Mouse (Mus musculus): Measurements from ENCODE around the gene Fam222b. TPM values are rescaled to one million over a fixed set of nuclear protein-coding genes. Genes with fewer than 3 reads are reported as not detected.

Fam222b gene
- polyA plus RNA-seq, 1 experiment from 2014 or later, result 13.3 TPM

- H3K9me3 ChIP-seq (replicated peaks; ENCODE audit: low read length), result no peaks in the 10 kb centered on the region
- H3K4me2 ChIP-seq (ENCODE audit: low read length), result no peak overlapping the region
- no peak overlapping the region for H3K4me3 ChIP-seq (replicated peaks; ENCODE audit: low read depth, low read length)
- ATAC-seq (replicated peaks; ENCODE audit: low FRiP score, low read depth) (no peak), DNase-seq (ENCODE audit: low spot score) (no peak)
- no peaks in the 10 kb centered on the region for H3K4me1 ChIP-seq (replicated peaks; ENCODE audit: insufficient read depth, low read length)
- H3K36me3 ChIP-seq (ENCODE audit: insufficient read depth, low read length), result peaks cover 14% of the 10 kb centered on the region
- H3K27me3 ChIP-seq (ENCODE audit: insufficient read depth, low read length), result no peaks in the 10 kb centered on the region
- H3K9ac ChIP-seq (ENCODE audit: low read depth, low read length), result no peak overlapping the region
- TF ChIP-seq CTCF (IDR thresholded peaks at IDR 0.05; ENCODE audit: low read depth), result no peak
- WGBS, result 72% methylated on average over 1 of the region's 1 CpGs
- H3K27ac ChIP-seq, result no peak overlapping the region
These were observed 31.9 kb upstream of the Fam222b start for GRCm38 (mm10) chr11:78062563-78062962.

- H3K4me2 ChIP-seq (ENCODE audit: low read length), result no peak overlapping the region
- H3K27me3 ChIP-seq (ENCODE audit: insufficient read depth, low read length), result no peaks in the 10 kb centered on the region
- ATAC-seq (replicated peaks; ENCODE audit: low FRiP score, low read depth) (no peak), DNase-seq (ENCODE audit: low spot score) (no peak)
- H3K9ac ChIP-seq (ENCODE audit: low read depth, low read length), result no peak overlapping the region
- no peak overlapping the region for H3K27ac ChIP-seq
- H3K9me3 ChIP-seq (replicated peaks; ENCODE audit: low read length), result no peaks in the 10 kb centered on the region
- no peaks in the 10 kb centered on the region for H3K4me1 ChIP-seq (replicated peaks; ENCODE audit: insufficient read depth, low read length)
- no peak overlapping the region for H3K4me3 ChIP-seq (replicated peaks; ENCODE audit: low read depth, low read length)
- no peaks in the 10 kb centered on the region for H3K36me3 ChIP-seq (ENCODE audit: insufficient read depth, low read length)
- no peak for TF ChIP-seq CTCF (IDR thresholded peaks at IDR 0.05; ENCODE audit: low read depth)
- 54% methylated on average over 2 of the region's 2 CpGs for WGBS
These were observed 28.6 kb upstream of the Fam222b start for GRCm38 (mm10) chr11:78065906-78066305.

DNA sequence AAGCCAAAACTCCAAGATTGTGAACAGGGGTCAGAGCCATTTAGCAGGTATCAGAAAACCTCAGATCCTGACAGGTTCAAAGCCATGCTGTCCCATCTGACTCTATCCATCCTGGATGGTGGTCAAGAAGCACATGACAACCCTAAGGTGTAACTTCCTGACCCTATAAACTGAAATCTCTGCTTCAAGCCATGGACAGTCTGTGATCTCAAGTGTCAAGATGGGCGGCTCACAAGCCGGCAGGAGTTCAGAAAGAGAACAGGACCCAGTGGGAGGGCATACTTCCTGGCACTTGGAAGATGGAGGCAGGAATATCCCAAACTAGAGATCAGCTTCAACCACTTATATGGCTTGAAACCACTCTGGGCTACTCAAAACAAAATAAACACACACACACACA, 27.8 kb upstream of the Fam222b start:
- Histone ChIP-seq H3K36me3 (ENCODE audit: insufficient read depth, low read length) (no peaks in the 10 kb centered on the region), H3K9me3 (replicated peaks; ENCODE audit: low read length) (no peaks in the 10 kb centered on the region), H3K27ac (no peak overlapping the region), H3K4me2 (ENCODE audit: low read length) (no peak overlapping the region), H3K27me3 (ENCODE audit: insufficient read depth, low read length) (no peaks in the 10 kb centered on the region), H3K4me1 (replicated peaks; ENCODE audit: insufficient read depth, low read length) (no peaks in the 10 kb centered on the region), H3K4me3 (replicated peaks; ENCODE audit: low read depth, low read length) (no peak overlapping the region), H3K9ac (ENCODE audit: low read depth, low read length) (no peak overlapping the region)
- no peak for TF ChIP-seq CTCF (IDR thresholded peaks at IDR 0.05; ENCODE audit: low read depth)
- ATAC-seq (replicated peaks; ENCODE audit: low FRiP score, low read depth) (no peak), DNase-seq (ENCODE audit: low spot score) (no peak)
- WGBS, result 49% methylated on average over 2 of the region's 2 CpGs

DNA sequence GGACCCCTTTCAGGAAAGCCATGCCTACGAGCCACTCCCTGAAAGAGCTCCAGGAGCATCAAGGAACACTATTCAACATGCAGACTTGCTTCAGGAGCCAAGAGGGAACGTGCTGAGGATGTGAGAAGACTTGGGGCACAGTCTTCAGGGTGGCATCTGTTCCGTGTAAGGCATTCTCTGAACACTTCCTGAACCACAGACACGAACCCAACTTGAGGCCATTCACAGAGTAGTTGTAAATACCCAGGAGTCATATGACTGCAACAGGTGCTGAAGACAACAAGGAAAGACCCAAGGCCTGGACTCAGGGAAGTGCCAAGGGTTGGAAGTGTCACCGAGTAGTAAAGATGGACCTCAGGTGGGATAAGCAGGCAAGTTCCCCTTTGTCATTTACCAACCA, 26.9 kb upstream of the Fam222b start:
- WGBS, result 62% methylated on average over 5 of the region's 5 CpGs
- Histone ChIP-seq H3K4me1 (replicated peaks; ENCODE audit: insufficient read depth, low read length) (no peaks in the 10 kb centered on the region), H3K36me3 (ENCODE audit: insufficient read depth, low read length) (no peaks in the 10 kb centered on the region), H3K27me3 (ENCODE audit: insufficient read depth, low read length) (no peaks in the 10 kb centered on the region), H3K9ac (ENCODE audit: low read depth, low read length) (no peak overlapping the region), H3K27ac (no peak overlapping the region), H3K9me3 (replicated peaks; ENCODE audit: low read length) (no peaks in the 10 kb centered on the region), H3K4me2 (ENCODE audit: low read length) (no peak overlapping the region), H3K4me3 (replicated peaks; ENCODE audit: low read depth, low read length) (no peak overlapping the region)
- ATAC-seq (replicated peaks; ENCODE audit: low FRiP score, low read depth), result no peak
- no peak for TF ChIP-seq CTCF (IDR thresholded peaks at IDR 0.05; ENCODE audit: low read depth)
- no peak for DNase-seq (ENCODE audit: low spot score)

GRCm38 (mm10) chr11:78069130-78069529, 25.3 kb upstream of the Fam222b start:
- WGBS, result 76% methylated on average over 5 of the region's 5 CpGs
- Histone ChIP-seq H3K4me1 (replicated peaks; ENCODE audit: insufficient read depth, low read length) (no peaks in the 10 kb centered on the region), H3K9me3 (replicated peaks; ENCODE audit: low read length) (no peaks in the 10 kb centered on the region), H3K27me3 (ENCODE audit: insufficient read depth, low read length) (no peaks in the 10 kb centered on the region), H3K36me3 (ENCODE audit: insufficient read depth, low read length) (peaks cover 8% of the 10 kb centered on the region), H3K9ac (ENCODE audit: low read depth, low read length) (no peak overlapping the region), H3K4me3 (replicated peaks; ENCODE audit: low read depth, low read length) (no peak overlapping the region), H3K27ac (no peak overlapping the region), H3K4me2 (ENCODE audit: low read length) (no peak overlapping the region)
- DNase-seq (ENCODE audit: low spot score) (no peak), ATAC-seq (replicated peaks; ENCODE audit: low FRiP score, low read depth) (no peak)
- TF ChIP-seq CTCF (IDR thresholded peaks at IDR 0.05; ENCODE audit: low read depth), result no peak

DNA sequence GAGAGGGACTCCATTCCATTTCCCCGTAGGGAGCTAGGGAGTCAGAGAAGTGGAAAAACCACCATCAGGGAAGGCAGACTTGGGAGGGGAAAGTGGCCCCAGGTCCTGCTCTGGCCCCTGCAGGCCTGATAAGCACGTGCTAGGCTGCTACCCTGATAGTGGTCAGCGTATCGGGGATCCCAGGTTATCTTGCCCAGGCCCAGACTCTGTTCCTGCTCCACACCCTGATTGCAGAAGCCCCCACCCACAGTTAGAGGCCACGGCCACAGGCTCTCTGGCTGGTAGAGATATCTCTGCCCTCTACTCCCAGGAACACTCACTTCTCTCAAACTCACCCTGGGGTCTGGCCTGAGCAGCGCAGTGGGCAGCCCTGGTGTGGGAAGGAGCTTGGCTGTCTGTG, 24.8 kb upstream of the Fam222b start:
- WGBS, result 87% methylated on average over 6 of the region's 6 CpGs
- no peak overlapping the region for H3K4me2 ChIP-seq (ENCODE audit: low read length)
- no peak overlapping the region for H3K9ac ChIP-seq (ENCODE audit: low read depth, low read length)
- no peak for TF ChIP-seq CTCF (IDR thresholded peaks at IDR 0.05; ENCODE audit: low read depth)
- H3K4me3 ChIP-seq (replicated peaks; ENCODE audit: low read depth, low read length), result no peak overlapping the region
- H3K4me1 ChIP-seq (replicated peaks; ENCODE audit: insufficient read depth, low read length), result no peaks in the 10 kb centered on the region
- H3K27me3 ChIP-seq (ENCODE audit: insufficient read depth, low read length), result no peaks in the 10 kb centered on the region
- H3K27ac ChIP-seq, result no peak overlapping the region
- ATAC-seq (replicated peaks; ENCODE audit: low FRiP score, low read depth), result no peak
- no peaks in the 10 kb centered on the region for H3K9me3 ChIP-seq (replicated peaks; ENCODE audit: low read length)
- H3K36me3 ChIP-seq (ENCODE audit: insufficient read depth, low read length), result peaks cover 12% of the 10 kb centered on the region
- DNase-seq (ENCODE audit: low spot score), result no peak

DNA sequence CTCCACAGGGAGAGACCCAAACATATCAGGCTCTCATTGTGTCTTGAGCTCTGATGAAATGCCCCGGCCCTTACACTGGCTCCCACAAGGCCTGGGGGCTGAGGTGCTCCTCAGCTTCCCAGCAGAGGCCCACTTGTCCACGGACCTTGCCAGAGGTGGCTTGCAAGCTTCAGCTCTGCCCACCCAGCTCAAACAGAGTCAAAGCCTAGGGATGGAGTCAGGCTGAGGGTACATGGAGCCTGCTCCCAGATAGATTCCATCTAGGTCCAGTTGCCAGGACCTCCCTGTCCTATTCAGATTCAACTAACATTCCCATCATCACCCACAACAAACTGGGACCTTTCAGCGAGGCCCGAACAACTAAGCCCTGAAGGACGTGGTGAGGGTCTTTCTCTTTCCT, 22.5 kb upstream of the Fam222b start:
- H3K4me3 ChIP-seq (replicated peaks; ENCODE audit: low read depth, low read length), result no peak overlapping the region
- no peak overlapping the region for H3K9ac ChIP-seq (ENCODE audit: low read depth, low read length)
- no peaks in the 10 kb centered on the region for H3K9me3 ChIP-seq (replicated peaks; ENCODE audit: low read length)
- no peaks in the 10 kb centered on the region for H3K4me1 ChIP-seq (replicated peaks; ENCODE audit: insufficient read depth, low read length)
- DNase-seq (ENCODE audit: low spot score) (no peak), ATAC-seq (replicated peaks; ENCODE audit: low FRiP score, low read depth) (no peak)
- peaks cover 15% of the 10 kb centered on the region for H3K36me3 ChIP-seq (ENCODE audit: insufficient read depth, low read length)
- 87% methylated on average over 5 of the region's 5 CpGs for WGBS
- TF ChIP-seq CTCF (IDR thresholded peaks at IDR 0.05; ENCODE audit: low read depth), result no peak
- no peaks in the 10 kb centered on the region for H3K27me3 ChIP-seq (ENCODE audit: insufficient read depth, low read length)
- no peak overlapping the region for H3K27ac ChIP-seq
- no peak overlapping the region for H3K4me2 ChIP-seq (ENCODE audit: low read length)

Measured in kidney, postnatal 0 days (tissue).